Mouse (Mus musculus) bone marrow, adult 2 months (tissue): ENCODE data around the gene 5730522E02Rik. TPM values are rescaled to one million over a fixed set of nuclear protein-coding genes. Genes with fewer than 3 reads are reported as not detected.

Experiments
- H3K27ac ChIP-seq: fragments of 200-500 bp; 2 replicates; pipeline ENCODE4 v1.5.1; 2012; ENCODE audit warnings: low read depth, mild to moderate bottlenecking, control low read depth, inconsistent platforms, low read length; ENCODE audit not compliant: control insufficient read depth, poor library complexity, insufficient read depth
- H3K4me1 ChIP-seq: fragments of 200-500 bp; 2 replicates; pipeline ENCODE4 v1.6.1; 2011; ENCODE audit warnings: low read length; ENCODE audit not compliant: control insufficient read depth, insufficient read depth
- H3K4me3 ChIP-seq: fragments of 200-500 bp; replicated peaks from 2 replicates; pipeline ENCODE3; 2011; ENCODE audit warnings: mild to moderate bottlenecking, low read depth, low read length, control low read depth; ENCODE audit not compliant: control insufficient read depth
- CTCF ChIP-seq: fragments of 200-500 bp; IDR thresholded peaks from 2 replicates; pipeline ENCODE4 v1.5.1; 2011; ENCODE audit warnings: low read length, control low read depth; ENCODE audit not compliant: control insufficient read depth, insufficient read depth
- POLR2A ChIP-seq: fragments of 200-500 bp; IDR thresholded peaks from 2 replicates; pipeline ENCODE4 v1.6.1; 2011; ENCODE audit warnings: low read depth, mild to moderate bottlenecking, control low read depth, low read length, borderline replicate concordance; ENCODE audit not compliant: control insufficient read depth
- WGBS: fragments of 180-500 bp; shearing (Covaris S2); methylation state at CpG from one replicate; pipeline ENCODE4 v1.1.7; 2018; 5-methylcytosine and 5-hydroxymethylcytosine counted together
- polyA plus RNA-seq: library from polyadenylated mRNA; stranded (reverse); fragments of >200 nt; gene quantifications from 2 replicates; pipeline ENCODE4 v1.2.4, GENCODE M21; 2011; ENCODE audit warnings: low replicate concordance; ENCODE audit not compliant: missing spikeins, insufficient read depth, insufficient read length

5730522E02Rik gene
- polyA plus RNA-seq, 1 experiment, result not detected

DNA sequence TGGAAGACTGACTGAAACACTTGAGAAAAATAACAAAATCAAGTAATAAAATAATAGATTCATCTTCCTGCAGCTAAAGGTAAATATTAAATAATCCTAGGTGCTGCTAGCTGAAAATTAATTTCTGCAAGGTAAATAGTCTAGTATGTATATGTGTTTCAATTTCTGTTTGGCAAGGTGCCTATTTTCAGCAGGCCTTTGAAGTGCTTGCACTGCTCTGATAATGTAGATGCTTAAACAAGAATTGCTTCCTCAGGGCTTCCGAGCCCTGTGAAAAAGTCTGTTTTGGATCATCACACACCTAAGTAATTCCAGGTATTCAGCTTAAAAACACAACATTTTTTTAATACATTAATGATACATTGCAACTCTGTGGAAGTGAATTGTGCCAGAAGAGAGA is 481.1 kb downstream of the 5730522E02Rik start:
- Histone ChIP-seq H3K27ac (no peak overlapping the region), H3K4me3 (no peak overlapping the region), H3K4me1 (no peaks in the 10 kb centered on the region)
- WGBS, result 83% methylated on average over 1 of the region's 1 CpGs
- TF ChIP-seq POLR2A (no peak), CTCF (no peak)

DNA sequence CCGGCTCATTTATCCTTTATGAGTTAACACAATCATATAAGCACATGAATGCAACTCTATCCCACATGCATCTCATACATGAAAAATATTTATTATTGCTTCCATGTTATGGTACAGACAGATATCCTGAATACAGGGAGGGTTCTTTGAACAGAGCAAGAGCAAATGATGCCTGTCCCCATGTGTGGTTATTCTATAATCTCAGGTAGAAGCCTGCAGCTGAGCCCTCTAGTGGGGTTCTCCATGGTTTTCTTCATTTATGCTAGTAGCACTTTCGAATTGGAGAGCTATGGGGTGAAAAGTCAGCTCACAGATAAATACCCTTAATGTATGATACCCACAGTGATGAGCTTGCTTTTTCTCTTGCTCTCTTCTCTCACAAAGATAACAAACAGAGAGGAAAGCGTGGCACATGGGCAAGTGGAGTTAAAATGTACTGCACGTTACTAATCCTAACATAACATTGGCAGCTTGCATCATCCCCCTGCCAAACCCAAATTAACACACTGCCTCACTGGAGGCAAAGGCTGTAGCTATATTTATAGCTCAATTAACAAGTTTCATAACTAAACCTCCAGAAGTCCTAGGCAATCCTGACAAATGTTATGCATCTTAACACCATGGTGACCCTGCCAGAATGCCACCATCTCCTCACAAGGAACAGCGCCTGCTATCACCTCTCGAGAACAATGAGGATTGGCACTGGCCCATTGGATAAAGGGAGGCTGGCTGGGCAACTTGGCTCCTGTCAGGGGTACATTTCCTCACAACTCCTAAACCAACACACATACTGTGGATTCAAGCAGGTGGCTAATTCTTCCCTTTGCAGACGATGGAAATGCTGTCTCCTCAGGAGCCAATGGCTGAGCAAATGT is 494.9 kb downstream of the 5730522E02Rik start:
- Histone ChIP-seq H3K27ac (no peak overlapping the region), H3K4me3 (no peak overlapping the region), H3K4me1 (no peaks in the 10 kb centered on the region)
- 75% methylated on average over 7 of the region's 7 CpGs for WGBS
- no peak for TF ChIP-seq CTCF
- no peak for TF ChIP-seq POLR2A

DNA sequence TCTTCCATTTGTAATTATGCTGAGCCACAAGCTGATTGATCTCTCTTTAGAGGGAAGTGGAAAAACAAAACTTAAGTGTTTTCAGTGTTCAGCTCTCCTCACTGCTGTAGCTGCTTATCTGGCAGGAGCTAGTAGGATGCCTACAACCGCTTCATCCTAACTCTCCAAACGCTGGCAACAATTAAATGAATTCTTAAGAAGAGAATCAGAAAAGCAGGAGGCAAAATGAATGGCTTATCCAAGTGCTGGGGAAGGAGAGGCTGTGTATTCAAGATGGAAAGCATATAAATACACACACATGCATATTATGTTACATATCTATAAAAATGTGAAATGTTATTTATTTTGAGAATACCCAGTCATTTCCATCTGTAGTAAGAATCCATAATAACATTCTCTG is 500.0 kb downstream of the 5730522E02Rik start:
- Histone ChIP-seq H3K4me1 (no peaks in the 10 kb centered on the region), H3K27ac (no peak overlapping the region), H3K4me3 (no peak overlapping the region)
- WGBS, result 74% methylated on average over 2 of the region's 2 CpGs
- TF ChIP-seq POLR2A (no peak), CTCF (no peak)

DNA sequence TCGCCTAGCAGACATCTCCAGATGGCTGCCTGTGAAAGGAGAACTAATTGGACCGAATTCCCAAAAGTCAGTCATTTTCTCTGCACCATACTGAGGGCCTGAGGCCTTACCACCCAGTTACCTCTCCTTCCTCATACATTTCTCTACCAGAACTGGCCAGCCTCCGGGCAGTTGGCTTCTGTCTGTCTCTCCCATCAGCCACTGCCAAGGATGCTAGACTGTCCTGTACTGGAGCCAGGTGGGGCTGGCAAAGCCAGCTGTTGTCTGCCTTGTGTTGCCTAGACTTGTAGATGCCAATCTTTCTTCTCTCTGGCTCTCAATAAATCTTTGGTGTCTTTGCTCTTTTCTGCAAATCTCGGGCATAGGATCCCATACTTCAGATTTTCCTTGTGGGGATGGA is 500.7 kb downstream of the 5730522E02Rik start:
- Histone ChIP-seq H3K4me1 (no peaks in the 10 kb centered on the region), H3K27ac (no peak overlapping the region), H3K4me3 (no peak overlapping the region)
- WGBS, result 72% methylated on average over 4 of the region's 4 CpGs
- no peak for TF ChIP-seq POLR2A
- no peak for TF ChIP-seq CTCF

DNA sequence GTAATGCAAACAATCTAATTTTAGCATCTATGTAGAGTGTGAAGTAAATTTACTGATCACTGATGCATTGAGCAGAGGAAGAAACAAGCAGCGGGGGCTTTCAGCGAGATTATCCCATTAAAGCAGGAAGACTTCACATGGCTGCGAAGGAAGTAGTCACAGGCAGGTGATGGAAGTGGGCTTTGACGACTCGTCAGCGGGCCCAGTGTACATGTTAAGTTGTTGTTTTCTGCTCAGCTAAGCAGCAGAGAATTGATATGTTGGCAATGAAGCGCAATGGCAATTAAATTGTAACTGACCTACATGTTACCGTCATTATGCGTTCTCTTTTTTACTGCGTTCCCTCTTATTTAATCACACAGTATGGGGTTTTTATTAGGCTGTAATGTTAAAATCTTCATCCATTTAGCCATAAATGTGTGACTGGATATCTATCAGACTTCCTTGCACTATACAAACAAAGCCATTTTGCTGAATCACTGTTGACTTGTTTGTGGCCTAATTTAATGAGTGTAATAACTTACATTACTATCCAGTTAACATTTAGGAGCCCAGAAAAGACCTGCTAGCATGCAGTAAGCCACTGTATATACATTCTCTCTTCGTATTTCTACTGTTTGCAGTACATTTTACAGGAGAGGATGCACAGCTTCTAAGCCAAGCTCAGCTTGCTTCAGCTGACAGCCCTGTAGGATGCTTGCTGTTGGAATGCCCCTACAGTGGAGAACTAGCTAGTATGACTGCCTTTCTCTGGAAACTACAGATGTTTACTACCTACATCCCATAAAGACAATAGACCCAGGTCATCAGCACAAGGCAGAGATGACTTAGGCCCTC is 506.0 kb downstream of the 5730522E02Rik start:
- WGBS, result 84% methylated on average over 11 of the region's 11 CpGs
- TF ChIP-seq CTCF, result no peak
- no peak for TF ChIP-seq POLR2A
- H3K4me3 ChIP-seq, result no peak overlapping the region
- no peak overlapping the region for H3K27ac ChIP-seq
- no peaks in the 10 kb centered on the region for H3K4me1 ChIP-seq

DNA sequence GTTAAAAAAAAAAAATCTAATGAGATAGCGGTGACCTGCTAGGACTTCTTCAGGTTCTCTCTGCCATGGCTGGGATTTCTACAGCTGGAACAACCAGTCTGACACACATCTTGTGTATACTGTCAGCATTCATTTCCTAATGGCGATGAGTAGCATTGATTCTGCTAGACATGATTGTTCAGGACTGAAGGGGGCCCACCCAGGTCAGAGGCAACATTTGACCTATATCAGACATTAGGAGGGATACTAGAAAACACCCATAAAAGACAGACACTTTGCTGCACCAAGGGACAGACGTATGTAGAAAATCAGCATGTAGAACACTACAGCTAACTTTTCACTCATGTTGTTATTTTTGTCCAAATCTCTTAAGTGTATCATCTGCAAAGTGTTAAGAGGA is 507.8 kb downstream of the 5730522E02Rik start:
- WGBS, result 88% methylated on average over 3 of the region's 3 CpGs
- Histone ChIP-seq H3K27ac (no peak overlapping the region), H3K4me1 (no peaks in the 10 kb centered on the region), H3K4me3 (no peak overlapping the region)
- no peak for TF ChIP-seq POLR2A
- TF ChIP-seq CTCF, result no peak

DNA sequence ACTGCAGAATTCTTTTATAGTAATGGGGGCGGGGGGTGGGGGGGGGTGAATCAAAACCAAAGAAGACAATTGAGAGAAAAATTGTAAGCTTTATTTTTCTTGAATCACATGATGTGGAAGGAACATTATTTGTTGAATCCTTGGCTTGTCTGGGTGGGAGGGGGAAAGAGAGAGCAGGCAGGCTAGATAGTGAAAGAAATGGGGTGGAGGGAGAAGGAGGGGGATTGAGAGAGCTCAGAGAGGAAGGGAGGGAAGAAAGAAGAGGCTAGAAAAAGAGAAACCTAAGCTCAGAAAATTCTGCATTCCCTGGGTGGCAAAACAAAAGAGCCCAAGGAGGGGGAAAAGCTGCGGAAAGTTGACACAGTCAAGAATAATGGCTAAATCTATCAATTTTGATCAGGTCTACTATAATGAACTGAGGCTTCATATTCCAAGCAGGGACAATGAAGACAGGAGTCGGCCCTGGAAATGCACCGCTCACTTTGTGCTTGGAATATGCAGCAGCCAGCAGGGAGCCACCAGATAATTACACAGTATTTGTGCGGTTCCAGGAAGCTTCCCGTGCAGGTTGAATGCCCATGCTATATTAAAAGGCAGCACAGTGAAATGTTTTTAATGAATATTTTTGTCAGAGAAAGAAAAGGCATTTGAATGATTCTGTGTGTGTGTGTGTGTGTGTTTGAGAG is 512.9 kb downstream of the 5730522E02Rik start:
- Histone ChIP-seq H3K4me3 (no peak overlapping the region), H3K27ac (no peak overlapping the region), H3K4me1 (no peaks in the 10 kb centered on the region)
- WGBS, result 71% methylated on average over 6 of the region's 6 CpGs
- TF ChIP-seq POLR2A (no peak), CTCF (no peak)

DNA sequence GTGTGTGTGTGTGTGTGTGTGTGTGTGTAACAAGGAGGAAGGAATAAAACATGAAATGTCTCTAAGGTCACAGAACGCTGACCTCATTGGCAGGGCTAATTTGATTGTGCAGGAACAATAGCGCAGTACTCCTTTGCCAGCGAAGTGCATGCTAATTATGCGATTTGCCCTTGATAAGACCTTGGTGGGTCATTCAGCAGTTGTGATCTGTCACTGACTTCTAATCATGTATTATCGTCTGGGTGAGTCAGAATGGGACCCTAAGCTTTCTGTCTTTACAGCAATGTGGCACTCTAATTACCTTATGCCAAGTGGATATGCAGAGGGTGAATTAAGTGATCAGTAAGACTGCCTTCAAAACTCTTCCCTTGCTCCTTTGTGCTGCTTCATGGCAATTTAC is 514.4 kb downstream of the 5730522E02Rik start:
- no peak for TF ChIP-seq CTCF
- TF ChIP-seq POLR2A, result no peak
- Histone ChIP-seq H3K4me3 (no peak overlapping the region), H3K4me1 (no peaks in the 10 kb centered on the region), H3K27ac (no peak overlapping the region)
- 85% methylated on average over 5 of the region's 5 CpGs for WGBS
